17 mouse cellular contexts compared by ENCODE assay signal in the genomic region with DNA sequence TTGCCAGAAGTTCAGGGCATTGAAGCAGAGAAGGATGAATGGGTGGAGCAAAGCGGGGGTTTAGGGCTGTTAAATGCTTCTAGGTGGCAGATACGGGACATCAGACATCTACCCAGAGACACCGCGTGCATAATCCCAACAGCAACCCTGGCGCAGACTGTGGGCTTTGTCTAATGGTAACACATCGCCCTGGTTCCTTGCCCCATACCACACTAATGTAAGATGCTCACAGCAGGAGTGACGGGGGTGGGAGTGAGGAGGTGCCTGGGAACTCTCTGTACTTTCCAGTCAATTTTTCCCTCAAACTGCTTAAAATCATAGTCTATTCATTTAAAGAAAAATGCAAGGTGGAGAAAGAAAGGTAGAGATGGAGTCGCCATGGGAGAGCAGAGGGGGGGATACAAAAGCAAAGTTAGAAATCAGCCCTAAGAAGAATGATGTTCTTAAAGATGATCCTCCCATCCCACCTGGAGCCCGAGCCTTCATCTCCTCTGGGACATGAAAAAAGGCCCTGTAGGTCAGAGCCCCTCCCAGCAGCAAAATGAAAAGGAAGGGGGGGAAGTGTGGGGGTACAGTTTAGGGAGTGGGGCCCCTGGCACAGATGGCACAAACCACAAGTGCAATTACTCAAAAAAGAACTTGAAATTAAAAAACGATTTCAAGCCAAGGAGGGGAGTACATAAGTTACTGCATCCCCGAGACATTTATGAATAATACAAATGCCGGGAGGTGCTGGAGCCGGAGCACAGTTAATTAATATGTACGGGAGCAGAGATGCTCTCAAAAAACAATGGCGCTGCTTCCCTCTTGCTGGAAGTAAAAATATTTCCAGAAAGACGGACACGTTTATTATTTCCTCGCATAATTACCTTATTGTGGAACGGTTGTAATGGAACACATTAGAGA.
DNase-seq lines count a peak whose midpoint lies in the region; ATAC-seq and TF ChIP-seq lines count a peak whose summit lies in the region.
"Had no signal": no experiment of that assay in that cellular context is flagged by ENCODE, and none has a peak within 500 bp of the region (broad histone marks: within the 10 kb centered on the region; RNA-seq: fewer than 3 reads in every experiment).

No protein-coding gene starts in this region.

- TF ChIP-seq EP300 in heart, postnatal 0 days (IDR thresholded peaks at IDR 0.05; ENCODE audit: low read depth) = no peak

- no peaks in the 10 kb centered on the region for H3K36me3 ChIP-seq in heart, postnatal 0 days (replicated peaks; ENCODE audit: control insufficient read depth, insufficient read depth, low read length)
- H3K36me3 ChIP-seq in forebrain, embryonic 16.5 days (ENCODE audit: control insufficient read depth, insufficient read depth) = no peaks in the 10 kb centered on the region
- H3K36me3 ChIP-seq in hindbrain, postnatal 0 days (ENCODE audit: insufficient read depth, low read length) = no peaks in the 10 kb centered on the region
- H3K36me3 ChIP-seq: heart, embryonic 15.5 days; kidney, embryonic 15.5 days; limb, embryonic 15.5 days had no signal

- peak overlapping the region; percentile 7; the same call in 1 of the 2 replicates for H3K4me2 ChIP-seq in heart, postnatal 0 days (ENCODE audit: low read depth, low read length)
- H3K4me2 ChIP-seq in forebrain, embryonic 16.5 days (ENCODE audit: low read length) = peak overlapping the region; percentile 27
- 0 out of 2 replicates have a peak overlapping the region, but pooled peaks have one; percentile 3 for H3K4me2 ChIP-seq in hindbrain, postnatal 0 days (ENCODE audit: low read depth, low read length)
- H3K4me2 ChIP-seq: heart, embryonic 15.5 days; kidney, embryonic 15.5 days; limb, embryonic 15.5 days had no signal

- no peak for ATAC-seq in heart, postnatal 0 days (ENCODE audit: insufficient read depth, low read depth)
- ATAC-seq in forebrain, embryonic 16.5 days = peak; percentile 19; the same call in 1 of the 2 replicates
- no peak for ATAC-seq in hindbrain, postnatal 0 days
- ATAC-seq: liver, postnatal 0 days had no signal

- no peak overlapping the region for H3K9ac ChIP-seq in heart, postnatal 0 days (replicated peaks; ENCODE audit: low read depth, low read length)
- no peak overlapping the region for H3K9ac ChIP-seq in forebrain, embryonic 16.5 days (replicated peaks; ENCODE audit: low read depth, low read length)
- H3K9ac ChIP-seq in hindbrain, postnatal 0 days (replicated peaks; ENCODE audit: low read length) = no peak overlapping the region
- H3K9ac ChIP-seq: heart, embryonic 15.5 days; kidney, embryonic 15.5 days; limb, embryonic 15.5 days; liver, postnatal 0 days had no signal

- H3K4me1 ChIP-seq in heart, postnatal 0 days (ENCODE audit: control insufficient read depth, insufficient read depth) = 0 out of 2 replicates have a peak, but pooled peaks cover 5% of the 10 kb centered on the region
- H3K4me1 ChIP-seq in forebrain, embryonic 16.5 days (replicated peaks; ENCODE audit: control insufficient read depth, insufficient read depth, low read length) = peaks cover 20% of the 10 kb centered on the region
- H3K4me1 ChIP-seq in hindbrain, postnatal 0 days (ENCODE audit: insufficient read depth, low read length) = peaks cover 6% of the 10 kb centered on the region

- intact Hi-C loops in heart, postnatal 10 days (cut with DNase I) = no loop called here

- H3K9me3 ChIP-seq in heart, postnatal 0 days (replicated peaks; ENCODE audit: control insufficient read depth, low read length) = no peaks in the 10 kb centered on the region
- H3K9me3 ChIP-seq in forebrain, embryonic 16.5 days (ENCODE audit: control insufficient read depth, low read length) = no peaks in the 10 kb centered on the region
- no peaks in the 10 kb centered on the region for H3K9me3 ChIP-seq in hindbrain, postnatal 0 days (ENCODE audit: low read length)
- H3K9me3 ChIP-seq: heart, embryonic 15.5 days; kidney, embryonic 15.5 days; limb, embryonic 15.5 days had no signal

- no peak for DNase-seq in heart, postnatal 0 days (ENCODE audit: low spot score)
- no peak for DNase-seq in heart, postnatal 10 days
- DNase-seq in hindbrain, postnatal 0 days (ENCODE audit: low spot score) = no peak
- DNase-seq in thymus, postnatal 0 days (ENCODE audit: low spot score) = peak; percentile 74
- no peak for DNase-seq in cerebellum, adult 9-10 months
- DNase-seq in cerebellum, adult 11-12 months = no peak
- DNase-seq in spleen, postnatal 36 days (ENCODE audit: low spot score in 2 of 2) = no peak
- DNase-seq: adrenal gland, postnatal 10 days; cerebellum, adult 8-10 months; gastrocnemius, postnatal 14 days; heart, adult 2 months; liver, postnatal 0 days; lung, postnatal 36 days had no signal

- no peak overlapping the region; the same call in 1 of the 2 replicates for H3K27ac ChIP-seq in heart, postnatal 0 days (ENCODE audit: low read depth)
- H3K27ac ChIP-seq in forebrain, embryonic 16.5 days (ENCODE audit: low read length) = peak overlapping the region; percentile 25
- H3K27ac ChIP-seq in hindbrain, postnatal 0 days = no peak overlapping the region
- H3K27ac ChIP-seq: heart, adult 2 months; heart, embryonic 15.5 days; kidney, embryonic 15.5 days; limb, embryonic 15.5 days had no signal

- 81% methylated on average over 19 of the region's 19 CpGs for WGBS in heart, postnatal 0 days
- WGBS in forebrain, embryonic 16.5 days = 47% methylated on average over 19 of the region's 19 CpGs
- 54% methylated on average over 19 of the region's 19 CpGs for WGBS in hindbrain, postnatal 0 days

- H3K4me3 ChIP-seq in heart, postnatal 0 days (ENCODE audit: low read depth, low read length) = no peak overlapping the region
- H3K4me3 ChIP-seq in forebrain, embryonic 16.5 days (replicated peaks; ENCODE audit: low read length) = no peak overlapping the region
- no peak overlapping the region for H3K4me3 ChIP-seq in hindbrain, postnatal 0 days (ENCODE audit: low read length)
- H3K4me3 ChIP-seq: heart, adult 2 months; heart, embryonic 15.5 days; kidney, embryonic 15.5 days; limb, embryonic 15.5 days had no signal

- TF ChIP-seq CTCF in heart, postnatal 0 days (IDR thresholded peaks at IDR 0.05; ENCODE audit: low read depth) = no peak
- no peak for TF ChIP-seq CTCF in hindbrain, postnatal 0 days (IDR thresholded peaks at IDR 0.05; ENCODE audit: low read depth)

- H3K27me3 ChIP-seq in heart, postnatal 0 days (ENCODE audit: control insufficient read depth, insufficient read depth, low read length) = no peaks in the 10 kb centered on the region
- no peaks in the 10 kb centered on the region for H3K27me3 ChIP-seq in forebrain, embryonic 16.5 days (replicated peaks; ENCODE audit: control insufficient read depth, insufficient read depth, low read length)
- H3K27me3 ChIP-seq in hindbrain, postnatal 0 days (ENCODE audit: insufficient read depth, low read length) = no peaks in the 10 kb centered on the region
- H3K27me3 ChIP-seq: heart, embryonic 15.5 days; limb, embryonic 15.5 days had no signal
